Mouse (Mus musculus) midbrain, embryonic 16.5 days (tissue): ENCODE measurements around the gene Myl12a. TPM values are rescaled to one million over a fixed set of nuclear protein-coding genes. Genes with fewer than 3 reads are reported as not detected.
A peak's percentile ranks its signal among the peaks of the same experiment; 100 is the strongest.
"Not testable (repeated sequence)": the region's sequence is repeated elsewhere in the genome, so short reads cannot be mapped to it uniquely, and the experiment has no call there.

Source experiments
- ATAC-seq: fragments of 200-750 bp; cut with Nextera tagmentation; 2 replicates; pipeline ENCODE4 v1.8.0; 2017; ENCODE audit warnings: moderate TSS enrichment
- H3K27ac ChIP-seq: fragments of 300-500 bp; sonication (generic); 2 replicates; pipeline ENCODE4 v1.5.1; 2014; ENCODE audit warnings: mild to moderate bottlenecking, low read length, mixed read lengths
- H3K27me3 ChIP-seq: fragments of 300-500 bp; sonication (generic); 2 replicates; pipeline ENCODE4 v1.6.1; 2014; ENCODE audit warnings: low read depth, low read length, mixed read lengths; ENCODE audit not compliant: control insufficient read depth, insufficient read depth
- H3K36me3 ChIP-seq: fragments of 300-500 bp; sonication (generic); 2 replicates; pipeline ENCODE4 v1.6.1; 2014; ENCODE audit warnings: mild to moderate bottlenecking, low read length, moderate library complexity, mixed read lengths; ENCODE audit not compliant: control insufficient read depth, insufficient read depth
- H3K4me1 ChIP-seq: fragments of 300-500 bp; sonication (generic); 2 replicates; pipeline ENCODE4 v1.6.1; 2014; ENCODE audit warnings: mild to moderate bottlenecking, low read length, mixed read lengths; ENCODE audit not compliant: control insufficient read depth, insufficient read depth
- H3K4me2 ChIP-seq: fragments of 300-500 bp; sonication (generic); 2 replicates; pipeline ENCODE4 v1.6.1; 2014; ENCODE audit warnings: mild to moderate bottlenecking, low read length, mixed read lengths
- H3K4me3 ChIP-seq: fragments of 300-500 bp; sonication (generic); 2 replicates; pipeline ENCODE4 v1.5.1; 2014; ENCODE audit warnings: low read depth, mild to moderate bottlenecking, low read length, moderate library complexity, mixed read lengths
- H3K9ac ChIP-seq: fragments of 300-500 bp; sonication (generic); 2 replicates; pipeline ENCODE4 v1.6.1; 2014; ENCODE audit warnings: low read depth, low read length, mixed read lengths
- H3K9me3 ChIP-seq: fragments of 300-500 bp; sonication (generic); replicated peaks from 2 replicates; pipeline ENCODE4 v1.6.1; 2014; ENCODE audit warnings: mild to moderate bottlenecking, low read length, mixed read lengths; ENCODE audit not compliant: control insufficient read depth, poor library complexity, severe bottlenecking
- WGBS: fragments of 180-500 bp; shearing (Covaris S2); extraction: QIAGEN DNeasy Blood & Tissue Kit; methylation state at CpG from one replicate; pipeline ENCODE4 v1.1.7; 2014; 5-methylcytosine and 5-hydroxymethylcytosine counted together
- polyA plus RNA-seq: library from polyadenylated mRNA; unstranded; fragments of >200 nt; fragmentation: Nextera tagmentation; extraction: Ambion mirVana; gene quantifications from 2 replicates; pipeline ENCODE4 v1.2.1, GENCODE M21; 2015

Gene Myl12a
- polyA plus RNA-seq, 1 experiment from 2014 or later, result 82.2 TPM

GRCm38 (mm10) chr17:70973398-70973797 lies 29.3 kb downstream of the Myl12a start:
- no peak for ATAC-seq
- WGBS, result 92% methylated on average over 9 of the region's 9 CpGs
- no peak overlapping the region for H3K4me3 ChIP-seq
- H3K9me3 ChIP-seq, result no peaks in the 10 kb centered on the region
- peaks cover 24% of the 10 kb centered on the region for H3K36me3 ChIP-seq
- no peaks in the 10 kb centered on the region for H3K4me1 ChIP-seq
- no peaks in the 10 kb centered on the region for H3K27me3 ChIP-seq
- no peak overlapping the region for H3K4me2 ChIP-seq
- no peak overlapping the region for H3K27ac ChIP-seq
- no peak overlapping the region for H3K9ac ChIP-seq

DNA sequence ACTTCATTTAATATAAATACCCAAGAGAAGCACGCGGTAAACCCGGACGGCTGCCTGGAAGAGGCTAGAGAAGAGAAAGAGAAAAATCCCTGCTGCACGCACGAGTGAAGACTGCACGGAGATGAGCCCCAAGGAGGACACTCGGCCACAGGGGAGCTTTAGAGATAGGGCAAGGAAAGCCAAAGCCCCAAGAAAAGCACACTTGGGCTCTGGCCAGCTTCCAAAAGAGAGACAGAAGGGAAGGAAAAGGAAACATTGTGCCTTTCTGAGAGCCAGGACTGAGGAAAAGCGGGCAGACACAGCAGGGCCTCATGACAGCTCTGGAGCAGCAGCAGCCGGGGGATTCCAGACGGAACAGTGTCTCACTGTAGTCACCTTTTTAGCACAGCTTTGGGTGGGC lies 31.5 kb downstream of the Myl12a start:
- Histone ChIP-seq H3K36me3 (peaks cover 16% of the 10 kb centered on the region), H3K4me1 (no peaks in the 10 kb centered on the region), H3K4me2 (no peak overlapping the region), H3K27me3 (no peaks in the 10 kb centered on the region), H3K4me3 (no peak overlapping the region), H3K27ac (no peak overlapping the region), H3K9ac (no peak overlapping the region), H3K9me3 (no peaks in the 10 kb centered on the region)
- no peak for ATAC-seq
- 49% methylated on average over 11 of the region's 11 CpGs for WGBS

DNA sequence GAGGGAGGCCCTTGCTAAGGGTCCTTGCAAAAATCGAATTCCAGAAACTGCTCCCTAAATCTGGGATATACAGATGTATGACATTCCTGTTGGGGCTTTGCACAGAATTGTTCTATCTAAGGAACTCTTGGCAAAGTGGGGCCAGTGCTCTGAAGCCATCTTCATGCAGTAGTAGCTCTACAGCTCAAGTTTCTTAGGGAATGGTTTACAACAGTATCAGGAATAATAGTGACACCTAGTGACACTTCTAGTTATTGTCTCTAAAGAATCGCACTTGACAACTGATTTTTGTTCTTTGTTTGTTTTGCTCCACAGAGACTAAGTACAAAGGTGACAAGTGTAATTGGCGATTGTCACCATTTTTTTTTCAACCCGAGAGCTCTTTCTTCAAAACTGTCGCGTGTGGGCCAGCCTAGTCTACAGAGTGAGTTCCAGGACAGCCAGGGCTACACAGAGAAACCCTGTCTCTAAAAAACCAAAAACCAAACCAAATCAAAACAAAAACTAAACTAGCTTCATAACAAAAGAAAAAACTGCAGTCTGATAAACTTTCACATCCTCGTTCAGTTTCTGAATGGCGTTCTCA lies 34.0 kb downstream of the Myl12a start:
- H3K4me2 ChIP-seq, result no peak overlapping the region
- H3K4me3 ChIP-seq, result no peak overlapping the region
- no peaks in the 10 kb centered on the region for H3K36me3 ChIP-seq
- H3K9ac ChIP-seq, result no peak overlapping the region
- H3K27me3 ChIP-seq, result no peaks in the 10 kb centered on the region
- H3K9me3 ChIP-seq, result no peaks in the 10 kb centered on the region
- no peaks in the 10 kb centered on the region for H3K4me1 ChIP-seq
- 28% methylated on average over 8 of the region's 8 CpGs for WGBS
- no peak overlapping the region for H3K27ac ChIP-seq
- ATAC-seq, result peak; percentile 62; the same call in 1 of the 2 replicates

- H3K36me3 ChIP-seq, result no peaks in the 10 kb centered on the region
- no peaks in the 10 kb centered on the region for H3K4me1 ChIP-seq
- H3K9ac ChIP-seq, result no peak overlapping the region
- 40% methylated on average over 12 of the region's 12 CpGs for WGBS
- no peak overlapping the region for H3K4me2 ChIP-seq
- no peaks in the 10 kb centered on the region for H3K9me3 ChIP-seq
- no peak overlapping the region for H3K4me3 ChIP-seq
- H3K27ac ChIP-seq, result no peak overlapping the region
- H3K27me3 ChIP-seq, result no peaks in the 10 kb centered on the region
- no peak for ATAC-seq
These were observed 35.0 kb downstream of the Myl12a start for GRCm38 (mm10) chr17:70967646-70968045.

DNA sequence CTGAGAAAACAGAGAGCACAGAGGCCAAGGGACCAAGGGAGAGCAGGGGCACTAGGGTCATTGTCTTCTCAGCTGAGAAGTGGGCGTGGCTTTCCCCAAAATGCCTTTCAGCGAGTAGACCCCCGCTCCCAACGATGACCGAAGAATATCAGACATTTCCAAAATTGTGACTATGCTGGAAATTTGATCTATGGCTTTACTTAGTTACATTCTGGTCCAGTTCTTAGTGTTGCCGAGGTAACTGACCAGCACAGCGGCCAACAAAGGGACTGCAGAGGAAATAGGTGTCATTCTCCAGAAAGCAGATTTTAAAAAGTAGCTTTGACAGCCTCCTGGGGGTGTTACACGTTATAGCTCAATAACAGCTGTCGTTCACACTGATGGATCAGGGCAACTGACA lies 35.5 kb downstream of the Myl12a start:
- ATAC-seq, result no peak
- 11% methylated on average over 9 of the region's 9 CpGs for WGBS
- no peak overlapping the region for H3K4me2 ChIP-seq

GRCm38 (mm10) chr17:70966126-70966525 lies 36.6 kb downstream of the Myl12a start:
- Histone ChIP-seq H3K4me1 (no peaks in the 10 kb centered on the region), H3K9ac (no peak overlapping the region)
- 96% methylated on average over 7 of the region's 7 CpGs for WGBS

More for the DNA sequence above, 35.5 kb downstream of the Myl12a start:
- no peak overlapping the region for H3K27ac ChIP-seq
- no peaks in the 10 kb centered on the region for H3K27me3 ChIP-seq
- H3K36me3 ChIP-seq, result no peaks in the 10 kb centered on the region
- H3K9me3 ChIP-seq, result no peaks in the 10 kb centered on the region
- no peaks in the 10 kb centered on the region for H3K4me1 ChIP-seq
- no peak overlapping the region for H3K9ac ChIP-seq
- no peak overlapping the region for H3K4me3 ChIP-seq

DNA sequence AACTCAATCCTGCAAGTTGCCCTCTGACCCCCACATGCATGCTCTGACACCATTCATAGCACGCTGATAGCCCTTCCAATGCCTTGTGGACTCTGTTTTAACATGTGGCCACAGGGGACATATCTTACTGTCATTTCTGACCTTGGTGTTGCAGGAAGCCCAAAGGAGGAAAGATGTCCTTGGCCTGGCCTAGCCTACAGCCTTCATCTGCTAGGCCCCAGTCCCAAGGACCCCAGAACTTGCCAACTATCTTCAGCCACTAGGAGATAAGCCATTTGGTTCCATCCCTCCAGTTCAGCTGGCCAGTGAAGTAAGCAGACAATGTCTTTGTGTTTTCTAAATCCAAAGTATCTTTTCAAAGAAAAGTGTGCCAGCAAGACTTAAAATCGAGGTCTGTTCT lies 37.4 kb downstream of the Myl12a start:
- no peaks in the 10 kb centered on the region for H3K27me3 ChIP-seq

More at GRCm38 (mm10) chr17:70966126-70966525, 36.6 kb downstream of the Myl12a start:
- no peak overlapping the region for H3K27ac ChIP-seq
- no peak overlapping the region for H3K4me3 ChIP-seq
- H3K27me3 ChIP-seq, result no peaks in the 10 kb centered on the region
- H3K9me3 ChIP-seq, result no peaks in the 10 kb centered on the region
- H3K36me3 ChIP-seq, result no peaks in the 10 kb centered on the region
- no peak for ATAC-seq
- no peak overlapping the region for H3K4me2 ChIP-seq

DNA sequence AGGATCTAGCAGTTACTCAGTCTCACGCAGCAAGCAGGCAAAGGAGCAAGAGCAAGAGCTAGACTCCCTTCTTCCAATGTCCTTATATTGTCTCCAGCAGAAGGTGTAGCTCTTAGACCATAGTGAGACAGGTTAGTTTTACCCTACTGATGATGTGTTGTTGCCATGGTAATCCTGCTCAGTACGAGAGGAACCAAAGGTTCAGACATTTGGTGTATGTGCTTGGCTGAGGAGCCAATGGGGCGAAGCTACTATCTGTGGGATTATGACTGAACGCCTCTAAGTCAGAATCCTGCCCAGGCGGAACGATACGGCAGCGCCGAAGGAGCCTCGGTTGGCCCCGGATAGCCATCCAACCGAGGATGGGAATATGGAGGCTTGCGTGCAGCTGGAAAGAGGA lies 39.1 kb downstream of the Myl12a start:
- not testable (repeated sequence) for H3K4me1 ChIP-seq, H3K27me3 ChIP-seq, H3K36me3 ChIP-seq, H3K9ac ChIP-seq, H3K4me2 ChIP-seq, H3K27ac ChIP-seq, H3K4me3 ChIP-seq, H3K9me3 ChIP-seq
- 82% methylated on average over 12 of the region's 13 CpGs for WGBS
- ATAC-seq, result peak; percentile 100

More for the DNA sequence above, 37.4 kb downstream of the Myl12a start:
- Histone ChIP-seq H3K4me2 (no peak overlapping the region), H3K27ac (no peak overlapping the region), H3K4me3 (no peak overlapping the region), H3K4me1 (no peaks in the 10 kb centered on the region), H3K9me3 (no peaks in the 10 kb centered on the region), H3K9ac (no peak overlapping the region), H3K36me3 (no peaks in the 10 kb centered on the region)
- no peak for ATAC-seq
- 73% methylated on average over 2 of the region's 2 CpGs for WGBS

DNA sequence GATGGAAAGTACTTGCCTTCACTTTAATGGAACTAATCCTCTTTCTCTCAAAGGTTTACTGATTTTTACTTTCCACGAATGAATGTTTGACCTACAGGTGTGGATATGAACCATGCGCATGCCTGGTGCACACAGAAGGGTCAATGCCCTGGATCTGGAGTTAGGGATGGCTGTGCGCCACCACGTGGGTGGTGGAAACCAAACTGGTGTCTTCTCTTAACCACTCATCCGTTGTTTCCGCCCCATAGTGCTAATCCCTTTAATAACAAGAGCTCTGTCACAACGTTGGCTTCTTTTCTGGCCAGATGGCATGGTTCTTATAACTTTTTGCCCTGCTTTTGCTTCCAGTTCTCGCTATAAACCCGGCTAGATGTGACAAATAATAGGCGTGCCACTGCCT lies 51.4 kb downstream of the Myl12a start:
- H3K9ac ChIP-seq, result no peak overlapping the region
- ATAC-seq, result no peak
- H3K27me3 ChIP-seq, result no peaks in the 10 kb centered on the region
- H3K36me3 ChIP-seq, result no peaks in the 10 kb centered on the region
- H3K27ac ChIP-seq, result no peak overlapping the region
- H3K9me3 ChIP-seq, result no peaks in the 10 kb centered on the region
- no peak overlapping the region for H3K4me2 ChIP-seq
- WGBS, result 71% methylated on average over 10 of the region's 10 CpGs
- no peak overlapping the region for H3K4me3 ChIP-seq
- H3K4me1 ChIP-seq, result no peaks in the 10 kb centered on the region
